Mouse (Mus musculus): Measurements from ENCODE around the gene Cpne7. TPM values are rescaled to one million over a fixed set of nuclear protein-coding genes. Genes with fewer than 3 reads are reported as not detected.

Gene Cpne7
- polyA plus RNA-seq (2017; shearing (Covaris generic)), result 0.17 TPM

GRCm38 (mm10) chr8:123117127-123117731 lies at the start of gene Cpne7:
TSS of gene Cpne7 (plus strand) at chr8:123117374.

DNA sequence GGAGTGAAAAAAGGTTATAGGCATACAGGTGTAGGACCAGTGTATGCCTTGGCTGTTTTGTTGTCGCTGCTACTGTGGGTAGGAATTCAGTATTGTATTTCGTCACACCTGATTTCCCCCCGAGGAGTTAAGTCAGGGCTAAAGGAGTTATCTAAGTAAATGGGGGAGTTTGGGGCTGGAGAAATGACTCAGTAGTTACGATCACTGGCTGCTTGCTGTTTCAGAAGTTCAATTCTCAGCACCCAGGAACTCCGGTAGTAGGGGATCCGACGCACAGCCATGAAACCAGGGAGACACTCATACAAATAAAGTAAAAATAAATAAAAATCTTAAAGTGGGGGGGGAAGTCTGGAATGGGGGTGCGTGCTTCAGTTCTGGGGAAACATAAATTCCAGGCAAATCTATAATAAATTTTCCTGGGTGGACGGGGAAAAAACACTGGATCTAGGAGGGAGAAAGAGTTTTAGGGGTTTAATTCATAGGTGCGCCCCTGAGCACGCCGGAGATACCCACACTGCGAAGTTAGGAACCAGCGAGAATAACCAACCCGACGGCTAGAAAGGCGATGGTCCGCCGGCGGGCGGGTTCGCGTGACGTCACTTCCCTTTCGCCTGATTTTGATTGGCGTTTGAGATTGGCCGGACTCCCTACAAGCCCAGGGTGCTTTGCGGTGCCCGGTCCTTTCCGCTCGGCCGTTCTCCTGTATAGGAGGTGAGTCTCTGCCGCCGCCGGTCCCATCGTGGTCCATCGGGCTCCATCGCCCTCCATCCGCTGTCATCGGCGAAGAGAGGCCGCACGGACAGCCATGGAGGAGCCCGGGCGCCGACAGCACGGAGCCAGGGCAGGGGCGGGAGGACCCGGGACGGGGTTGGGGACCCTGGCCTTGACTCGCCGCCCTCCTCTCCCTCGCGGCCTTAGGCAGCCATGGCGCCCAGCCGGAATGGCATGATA lies 15.2 kb upstream of the Cpne7 start, which contains the start of gene Rpl13:
Gene Rpl13, plus strand, starts transcription at position 616 of the 951 bp plus-strand sequence.

DNA sequence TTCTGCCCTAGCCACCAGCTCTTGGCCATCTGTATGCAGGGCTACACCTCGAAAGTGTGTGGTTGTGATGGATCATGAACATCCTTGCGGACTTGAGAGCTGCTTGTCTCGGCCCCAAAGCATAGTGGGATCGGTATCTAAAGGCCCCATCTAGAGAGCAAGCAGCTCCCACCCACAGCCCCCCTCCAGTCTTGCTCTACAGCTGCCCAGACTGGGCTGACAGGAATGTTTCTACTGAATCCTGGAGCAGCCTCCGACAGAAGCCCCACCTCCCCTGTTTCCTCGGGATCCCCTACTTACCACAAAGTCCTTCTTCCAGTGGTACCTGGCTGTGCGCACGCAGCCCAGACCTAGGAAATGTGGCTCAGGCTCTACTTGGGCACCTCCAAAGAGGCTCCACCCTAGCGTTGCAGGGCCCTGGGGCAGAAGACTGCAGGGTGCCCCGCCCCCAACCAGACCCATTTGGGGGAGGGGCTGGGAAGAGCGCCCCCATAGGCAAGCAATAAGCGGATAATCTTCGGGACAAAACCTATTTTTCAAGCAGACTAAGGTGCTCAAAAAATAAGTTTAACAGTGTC lies 40.8 kb downstream of the Cpne7 start, which contains the start of gene Sult5a1:
Gene Sult5a1, minus strand, starts transcription at position 428 of the 578 bp plus-strand sequence.

Other genes starting within 250 kb of the Cpne7 start
- 413 TPM for gene Ankrd11, start 75.1 kb upstream of the Cpne7 start, polyA plus RNA-seq (2017; shearing (Covaris generic))
- 96.0 TPM for gene Spg7, start 54.4 kb upstream of the Cpne7 start, polyA plus RNA-seq (2017; shearing (Covaris generic))
- gene Rpl13, start 15.0 kb upstream of the Cpne7 start, polyA plus RNA-seq (2017; shearing (Covaris generic)), result 1,111 TPM
- gene Sult5a1, start 40.9 kb downstream of the Cpne7 start, polyA plus RNA-seq (2017; shearing (Covaris generic)), result not detected
- gene Dpep1, start 68.9 kb downstream of the Cpne7 start, polyA plus RNA-seq (2017; shearing (Covaris generic)), result not detected
- gene Chmp1a, start 95.4 kb downstream of the Cpne7 start, polyA plus RNA-seq (2017; shearing (Covaris generic)), result 129 TPM
- gene Spata33, start 95.5 kb downstream of the Cpne7 start, polyA plus RNA-seq (2017; shearing (Covaris generic)), result not detected
- gene Cdk10, start 107.5 kb downstream of the Cpne7 start, polyA plus RNA-seq (2017; shearing (Covaris generic)), result 22.1 TPM
- gene Spata2l, start 118.9 kb downstream of the Cpne7 start, polyA plus RNA-seq (2017; shearing (Covaris generic)), result 15.3 TPM
- 43.1 TPM for gene Zfp276, start 136.8 kb downstream of the Cpne7 start, polyA plus RNA-seq (2017; shearing (Covaris generic))
- 20.9 TPM for gene Vps9d1, start 137.0 kb downstream of the Cpne7 start, polyA plus RNA-seq (2017; shearing (Covaris generic))
- gene Fanca, start 201.2 kb downstream of the Cpne7 start, polyA plus RNA-seq (2017; shearing (Covaris generic)), result 8.5 TPM
- not detected for gene Spire2, start 215.3 kb downstream of the Cpne7 start, polyA plus RNA-seq (2017; shearing (Covaris generic))

Data from naive thymus-derived CD4-positive, alpha-beta T cell, adult 5 months (primary cell).